Mouse (Mus musculus) kidney, adult 8-10 months (tissue): ENCODE measurements at regions not wholly inside any gene's neighbourhood (a gene's known extent, or its start where the extent isn't known, plus 50 kb on each side); places are given as distances from the start of the nearest gene placed in this dataset.
A peak's percentile ranks its signal among the peaks of the same experiment; 100 is the strongest.

Experiments used
- DNase-seq, 2 experiments: peaks; one replicate each; pipeline ENCODE4 v3.0.0; 2022

GRCm38 (mm10) chr7:136832419-136832818, 62.0 kb upstream of the Mgmt start:
- no peak for DNase-seq

GRCm38 (mm10) chr7:136838971-136839370, 55.4 kb upstream of the Mgmt start:
- DNase-seq = peak in 1 of 2 experiments; percentile 7

- no peak for DNase-seq
Measured at GRCm38 (mm10) chr7:136840224-136840623, 54.2 kb upstream of the Mgmt start.

GRCm38 (mm10) chr7:136842751-136843150, 51.7 kb upstream of the Mgmt start:
- DNase-seq = no peak

- DNase-seq = no peak
Measured at GRCm38 (mm10) chr7:136844282-136844681, 50.1 kb upstream of the Mgmt start.
